30 mouse cellular contexts compared by ENCODE assay signal in genomic region chr13:31924506-31924905, GRCm38 (mm10).
DNase-seq lines count a peak whose midpoint lies in the region; ATAC-seq and TF ChIP-seq lines count a peak whose summit lies in the region.
"Had no signal": no experiment of that assay in that cellular context is flagged by ENCODE, and none has a peak within 500 bp of the region (broad histone marks: within the 10 kb centered on the region; RNA-seq: fewer than 3 reads in every experiment).

No protein-coding gene starts in this region.

- H3K9me3 ChIP-seq in midbrain, embryonic 11.5 days (ENCODE audit: control insufficient read depth, low read length) = no peaks in the 10 kb centered on the region
- no peaks in the 10 kb centered on the region for H3K9me3 ChIP-seq in midbrain, postnatal 0 days (ENCODE audit: low read length)
- no peaks in the 10 kb centered on the region for H3K9me3 ChIP-seq in liver, embryonic 12.5 days (replicated peaks)
- H3K9me3 ChIP-seq in liver, postnatal 0 days (ENCODE audit: low read length) = no peaks in the 10 kb centered on the region
- H3K9me3 ChIP-seq: embryonic facial prominence, embryonic 10.5 days; embryonic facial prominence, embryonic 15.5 days; forebrain, embryonic 13.5 days; hindbrain, embryonic 10.5 days; hindbrain, embryonic 15.5 days; kidney, embryonic 15.5 days; limb, embryonic 13.5 days; midbrain, embryonic 10.5 days; neural tube, embryonic 12.5 days had no signal

- no peaks in the 10 kb centered on the region for H3K27me3 ChIP-seq in midbrain, embryonic 11.5 days (ENCODE audit: control insufficient read depth, insufficient read depth, low read length)
- no peaks in the 10 kb centered on the region for H3K27me3 ChIP-seq in midbrain, postnatal 0 days (ENCODE audit: insufficient read depth, low read length)
- H3K27me3 ChIP-seq in liver, embryonic 12.5 days (replicated peaks) = no peaks in the 10 kb centered on the region
- H3K27me3 ChIP-seq in liver, postnatal 0 days (ENCODE audit: insufficient read depth, low read length) = no peaks in the 10 kb centered on the region
- H3K27me3 ChIP-seq: embryonic facial prominence, embryonic 15.5 days; forebrain, embryonic 13.5 days; hindbrain, embryonic 15.5 days; kidney, embryonic 15.5 days; neural tube, embryonic 12.5 days had no signal

- no peak overlapping the region for H3K4me2 ChIP-seq in midbrain, embryonic 11.5 days
- H3K4me2 ChIP-seq in midbrain, postnatal 0 days (ENCODE audit: low read depth, low read length, poor library complexity, severe bottlenecking) = no peak overlapping the region
- H3K4me2 ChIP-seq in liver, embryonic 12.5 days = no peak overlapping the region
- H3K4me2 ChIP-seq in liver, postnatal 0 days (ENCODE audit: low read depth, low read length) = no peak overlapping the region
- H3K4me2 ChIP-seq: embryonic facial prominence, embryonic 15.5 days; forebrain, embryonic 13.5 days; hindbrain, embryonic 15.5 days; kidney, embryonic 15.5 days; limb, embryonic 13.5 days; neural tube, embryonic 12.5 days had no signal

- H3K27ac ChIP-seq in midbrain, embryonic 11.5 days (ENCODE audit: low read depth, low read length) = no peak overlapping the region
- no peak overlapping the region for H3K27ac ChIP-seq in midbrain, postnatal 0 days (ENCODE audit: low read depth, low read length)
- H3K27ac ChIP-seq in liver, embryonic 12.5 days = no peak overlapping the region
- H3K27ac ChIP-seq in liver, postnatal 0 days (ENCODE audit: low read depth) = no peak overlapping the region
- H3K27ac ChIP-seq: embryonic facial prominence, embryonic 10.5 days; embryonic facial prominence, embryonic 15.5 days; forebrain, embryonic 13.5 days; hindbrain, embryonic 10.5 days; hindbrain, embryonic 15.5 days; kidney, embryonic 15.5 days; limb, embryonic 13.5 days; macrophage; midbrain, embryonic 10.5 days; neural tube, embryonic 12.5 days had no signal

- H3K9ac ChIP-seq in midbrain, embryonic 11.5 days (ENCODE audit: low read length) = no peak overlapping the region
- no peak overlapping the region for H3K9ac ChIP-seq in midbrain, postnatal 0 days (replicated peaks; ENCODE audit: low read length, poor library complexity, severe bottlenecking)
- no peak overlapping the region for H3K9ac ChIP-seq in liver, embryonic 12.5 days
- no peak overlapping the region for H3K9ac ChIP-seq in liver, postnatal 0 days (replicated peaks)
- H3K9ac ChIP-seq: embryonic facial prominence, embryonic 15.5 days; forebrain, embryonic 13.5 days; hindbrain, embryonic 15.5 days; kidney, embryonic 15.5 days; limb, embryonic 13.5 days; neural tube, embryonic 12.5 days had no signal

- TF ChIP-seq CTCF in midbrain, postnatal 0 days (IDR thresholded peaks at IDR 0.05) = no peak
- TF ChIP-seq CTCF in liver, postnatal 0 days (IDR thresholded peaks at IDR 0.05; ENCODE audit: low read depth) = no peak

- H3K36me3 ChIP-seq in midbrain, embryonic 11.5 days (ENCODE audit: control insufficient read depth, insufficient read depth, low read length) = no peaks in the 10 kb centered on the region
- H3K36me3 ChIP-seq in midbrain, postnatal 0 days (ENCODE audit: insufficient read depth, low read length) = no peaks in the 10 kb centered on the region
- no peaks in the 10 kb centered on the region for H3K36me3 ChIP-seq in liver, embryonic 12.5 days
- H3K36me3 ChIP-seq in liver, postnatal 0 days (replicated peaks; ENCODE audit: insufficient read depth, low read length) = no peaks in the 10 kb centered on the region
- H3K36me3 ChIP-seq: embryonic facial prominence, embryonic 10.5 days; embryonic facial prominence, embryonic 15.5 days; hindbrain, embryonic 10.5 days; hindbrain, embryonic 15.5 days; kidney, embryonic 15.5 days; limb, embryonic 13.5 days; midbrain, embryonic 10.5 days; neural tube, embryonic 12.5 days had no signal

- ATAC-seq in midbrain, embryonic 11.5 days (ENCODE audit: low FRiP score) = no peak
- ATAC-seq in midbrain, postnatal 0 days (ENCODE audit: low FRiP score) = no peak
- ATAC-seq in liver, embryonic 12.5 days = peak; percentile 90
- no peak for ATAC-seq in liver, postnatal 0 days
- ATAC-seq: forebrain, embryonic 13.5 days; inflammation-experienced regulatory T-cells, adult 6 months; midbrain, embryonic 16.5 days had no signal

- intact Hi-C loops in left cerebral cortex, postnatal 25 days (cut with DNase I) = no loop called here

- TF ChIP-seq EP300 in liver, postnatal 0 days (IDR thresholded peaks at IDR 0.05; ENCODE audit: low read depth) = peak; percentile 41; the same call in 1 of the 2 replicates

- H3K4me1 ChIP-seq in midbrain, embryonic 11.5 days (ENCODE audit: control insufficient read depth, insufficient read depth, low read length) = no peaks in the 10 kb centered on the region
- H3K4me1 ChIP-seq in midbrain, postnatal 0 days (ENCODE audit: insufficient read depth, low read length) = no peaks in the 10 kb centered on the region
- peaks cover 20% of the 10 kb centered on the region for H3K4me1 ChIP-seq in liver, embryonic 12.5 days
- H3K4me1 ChIP-seq in liver, postnatal 0 days (ENCODE audit: insufficient read depth) = no peaks in the 10 kb centered on the region
- H3K4me1 ChIP-seq: embryonic facial prominence, embryonic 10.5 days; embryonic facial prominence, embryonic 15.5 days; forebrain, embryonic 13.5 days; hindbrain, embryonic 10.5 days; hindbrain, embryonic 15.5 days; kidney, embryonic 15.5 days; limb, embryonic 13.5 days; midbrain, embryonic 10.5 days; neural tube, embryonic 12.5 days had no signal

- WGBS in midbrain, embryonic 11.5 days = 81% methylated on average over 4 of the region's 4 CpGs
- 73% methylated on average over 4 of the region's 4 CpGs for WGBS in midbrain, postnatal 0 days
- 26% methylated on average over 4 of the region's 4 CpGs for WGBS in liver, embryonic 12.5 days (ENCODE audit: insufficient replicate concordance)
- 44% methylated on average over 4 of the region's 4 CpGs for WGBS in liver, postnatal 0 days (ENCODE audit: insufficient replicate concordance)

- H3K4me3 ChIP-seq in midbrain, embryonic 11.5 days (ENCODE audit: low read depth, low read length) = no peak overlapping the region
- no peak overlapping the region for H3K4me3 ChIP-seq in midbrain, postnatal 0 days (ENCODE audit: low read depth, low read length)
- no peak overlapping the region for H3K4me3 ChIP-seq in liver, embryonic 12.5 days
- no peak overlapping the region for H3K4me3 ChIP-seq in liver, postnatal 0 days (ENCODE audit: low read depth, low read length)
- H3K4me3 ChIP-seq: embryonic facial prominence, embryonic 10.5 days; embryonic facial prominence, embryonic 15.5 days; forebrain, embryonic 13.5 days; hindbrain, embryonic 10.5 days; hindbrain, embryonic 15.5 days; kidney, embryonic 15.5 days; limb, embryonic 13.5 days; midbrain, embryonic 10.5 days; myocyte; neural tube, embryonic 12.5 days had no signal

- peak; percentile 14 for DNase-seq in midbrain, embryonic 11.5 days (ENCODE audit: low spot score, missing footprints)
- DNase-seq in midbrain, postnatal 0 days (ENCODE audit: low spot score) = no peak
- DNase-seq in liver, postnatal 0 days = no peak
- DNase-seq in left cerebral cortex, postnatal 25 days (ENCODE audit: low spot score in 2 of 2) = no peak
- no peak for DNase-seq in adrenal gland, postnatal 25 days
- DNase-seq in right cerebral cortex, postnatal 36 days (ENCODE audit: low spot score in 2 of 2) = no peak
- DNase-seq: adrenal gland, adult 8-10 months; cerebellum, adult 18-20 months; cerebellum, postnatal 14 days; gastrocnemius, postnatal 14 days; heart, postnatal 14 days; kidney, adult 11 months; kidney, postnatal 25 days; lung, adult 2 months; lung, postnatal 10 days; thymus, postnatal 14 days had no signal
